Mouse (Mus musculus) midbrain, embryonic 12.5 days (tissue): ENCODE measurements around the gene Eif3m. TPM values are rescaled to one million over a fixed set of nuclear protein-coding genes. Genes with fewer than 3 reads are reported as not detected.
"Not testable (repeated sequence)": the region's sequence is repeated elsewhere in the genome, so short reads cannot be mapped to it uniquely, and the experiment has no call there.

ENCODE experiments used
- ATAC-seq: fragments of 200-750 bp; cut with Nextera tagmentation; 2 replicates; pipeline ENCODE4 v1.8.0; 2017; ENCODE audit warnings: low read depth, moderate TSS enrichment, moderate library complexity; ENCODE audit not compliant: low FRiP score
- H3K27ac ChIP-seq: fragments of 300-500 bp; sonication (generic); replicated peaks from 2 replicates; pipeline ENCODE4 v1.5.1; 2016; ENCODE audit warnings: mild to moderate bottlenecking
- H3K27me3 ChIP-seq: fragments of 300-500 bp; sonication (generic); 2 replicates; pipeline ENCODE4 v1.6.1; 2016; ENCODE audit warnings: mild to moderate bottlenecking
- H3K36me3 ChIP-seq: fragments of 300-500 bp; sonication (generic); 2 replicates; pipeline ENCODE4 v1.6.1; 2016
- H3K4me1 ChIP-seq: fragments of 300-500 bp; sonication (generic); 2 replicates; pipeline ENCODE4 v1.6.1; 2016
- H3K4me2 ChIP-seq: fragments of 300-500 bp; sonication (generic); replicated peaks from 2 replicates; pipeline ENCODE4 v1.6.1; 2016; ENCODE audit warnings: mild to moderate bottlenecking, moderate library complexity
- H3K4me3 ChIP-seq: fragments of 300-500 bp; sonication (generic); 2 replicates; pipeline ENCODE4 v1.5.1; 2016; ENCODE audit warnings: mild to moderate bottlenecking
- H3K9ac ChIP-seq: fragments of 300-500 bp; sonication (generic); replicated peaks from 2 replicates; pipeline ENCODE4 v1.6.1; 2016; ENCODE audit warnings: mild to moderate bottlenecking, moderate library complexity
- H3K9me3 ChIP-seq: fragments of 300-500 bp; sonication (generic); 2 replicates; pipeline ENCODE4 v1.6.1; 2016; ENCODE audit warnings: mild to moderate bottlenecking
- WGBS: fragments of 180-500 bp; shearing (Covaris S2); methylation state at CpG from one replicate; pipeline ENCODE4 v1.1.7; 2016; 5-methylcytosine and 5-hydroxymethylcytosine counted together
- polyA plus RNA-seq: library from polyadenylated mRNA; unstranded; fragments of >200 nt; fragmentation: Nextera tagmentation; extraction: Ambion mirVana; gene quantifications from 2 replicates; pipeline ENCODE4 v1.2.1, GENCODE M21; 2016

Gene Eif3m
- polyA plus RNA-seq, 1 experiment from 2014 or later: 234 TPM

- Histone ChIP-seq H3K4me2 (no peak overlapping the region), H3K9ac (no peak overlapping the region), H3K36me3 (no peaks in the 10 kb centered on the region), H3K27me3 (no peaks in the 10 kb centered on the region), H3K4me3 (no peak overlapping the region), H3K4me1 (no peaks in the 10 kb centered on the region), H3K27ac (no peak overlapping the region), H3K9me3 (no peaks in the 10 kb centered on the region)
- 93% methylated on average over 5 of the region's 5 CpGs for WGBS
- no peak for ATAC-seq
Measured at GRCm38 (mm10) chr2:105030505-105030904, 13.6 kb upstream of the Eif3m start.

GRCm38 (mm10) chr2:105028806-105029205, 11.9 kb upstream of the Eif3m start:
- WGBS: 85% methylated on average over 5 of the region's 5 CpGs
- Histone ChIP-seq H3K4me2 (no peak overlapping the region), H3K4me3 (no peak overlapping the region), H3K4me1 (no peaks in the 10 kb centered on the region), H3K27ac (no peak overlapping the region), H3K27me3 (no peaks in the 10 kb centered on the region), H3K36me3 (no peaks in the 10 kb centered on the region), H3K9me3 (no peaks in the 10 kb centered on the region), H3K9ac (no peak overlapping the region)
- ATAC-seq: no peak

GRCm38 (mm10) chr2:105026950-105027695, 10.2 kb upstream of the Eif3m start:
- Histone ChIP-seq H3K4me1 (no peaks in the 10 kb centered on the region), H3K27ac (no peak overlapping the region), H3K36me3 (no peaks in the 10 kb centered on the region), H3K4me3 (no peak overlapping the region), H3K9ac (no peak overlapping the region), H3K27me3 (no peaks in the 10 kb centered on the region), H3K4me2 (no peak overlapping the region), H3K9me3 (no peaks in the 10 kb centered on the region)
- ATAC-seq: no peak
- WGBS: 84% methylated on average over 22 of the region's 22 CpGs

- H3K27ac ChIP-seq, H3K4me1 ChIP-seq, H3K4me2 ChIP-seq, H3K36me3 ChIP-seq, ATAC-seq, H3K9ac ChIP-seq, H3K27me3 ChIP-seq, H3K9me3 ChIP-seq, H3K4me3 ChIP-seq: not testable (repeated sequence)
- 90% methylated on average over 12 of the region's 12 CpGs for WGBS
Measured at GRCm38 (mm10) chr2:105025610-105026009, 8.7 kb upstream of the Eif3m start.

GRCm38 (mm10) chr2:105023815-105024214, 6.9 kb upstream of the Eif3m start:
- H3K36me3 ChIP-seq: no peaks in the 10 kb centered on the region
- no peak for ATAC-seq
- 75% methylated on average over 4 of the region's 4 CpGs for WGBS
- H3K4me1 ChIP-seq: no peaks in the 10 kb centered on the region
- H3K9me3 ChIP-seq: no peaks in the 10 kb centered on the region
- no peak overlapping the region for H3K4me3 ChIP-seq
- no peaks in the 10 kb centered on the region for H3K27me3 ChIP-seq
- no peak overlapping the region for H3K4me2 ChIP-seq
- no peak overlapping the region for H3K9ac ChIP-seq
- H3K27ac ChIP-seq: no peak overlapping the region

GRCm38 (mm10) chr2:105023031-105023615, 6.2 kb upstream of the Eif3m start:
- no peak overlapping the region for H3K4me2 ChIP-seq
- H3K4me1 ChIP-seq: no peaks in the 10 kb centered on the region
- H3K4me3 ChIP-seq: no peak overlapping the region
- 85% methylated on average over 6 of the region's 6 CpGs for WGBS
- H3K27me3 ChIP-seq: no peaks in the 10 kb centered on the region
- no peak overlapping the region for H3K9ac ChIP-seq
- no peak for ATAC-seq
- H3K9me3 ChIP-seq: no peaks in the 10 kb centered on the region
- no peak overlapping the region for H3K27ac ChIP-seq
- H3K36me3 ChIP-seq: no peaks in the 10 kb centered on the region

- Histone ChIP-seq H3K36me3 (no peaks in the 10 kb centered on the region), H3K27me3 (no peaks in the 10 kb centered on the region), H3K27ac (no peak overlapping the region), H3K4me2 (no peak overlapping the region), H3K9ac (no peak overlapping the region), H3K4me1 (peaks cover 5% of the 10 kb centered on the region; the same call in 1 of the 2 replicates), H3K4me3 (no peak overlapping the region), H3K9me3 (no peaks in the 10 kb centered on the region)
- WGBS: 94% methylated on average over 2 of the region's 2 CpGs
- ATAC-seq: no peak
Measured at GRCm38 (mm10) chr2:105021836-105022235, 5.0 kb upstream of the Eif3m start.

GRCm38 (mm10) chr2:105021256-105021655, 4.4 kb upstream of the Eif3m start:
- peaks cover 5% of the 10 kb centered on the region; the same call in 1 of the 2 replicates for H3K4me1 ChIP-seq
- H3K27me3 ChIP-seq: no peaks in the 10 kb centered on the region
- H3K36me3 ChIP-seq: no peaks in the 10 kb centered on the region
- no peak overlapping the region for H3K4me2 ChIP-seq
- H3K9ac ChIP-seq: no peak overlapping the region
- H3K4me3 ChIP-seq: no peak overlapping the region
- WGBS: 77% methylated on average over 12 of the region's 12 CpGs
- no peak for ATAC-seq
- no peak overlapping the region for H3K27ac ChIP-seq
- no peaks in the 10 kb centered on the region for H3K9me3 ChIP-seq

- Histone ChIP-seq H3K4me1 (peaks cover 9% of the 10 kb centered on the region), H3K9ac (no peak overlapping the region), H3K9me3 (no peaks in the 10 kb centered on the region), H3K27me3 (no peaks in the 10 kb centered on the region), H3K4me2 (no peak overlapping the region), H3K4me3 (no peak overlapping the region), H3K27ac (no peak overlapping the region), H3K36me3 (no peaks in the 10 kb centered on the region)
- 93% methylated on average over 1 of the region's 1 CpGs for WGBS
- ATAC-seq: no peak
Measured at GRCm38 (mm10) chr2:105019457-105019856, 2.6 kb upstream of the Eif3m start.

- Histone ChIP-seq H3K9ac (no peak overlapping the region), H3K27ac (no peak overlapping the region), H3K4me3 (no peak overlapping the region), H3K9me3 (no peaks in the 10 kb centered on the region), H3K36me3 (peaks cover 10% of the 10 kb centered on the region), H3K4me2 (peak overlapping the region; percentile 66), H3K4me1 (peaks cover 9% of the 10 kb centered on the region), H3K27me3 (no peaks in the 10 kb centered on the region)
- ATAC-seq: no peak
- 89% methylated on average over 3 of the region's 3 CpGs for WGBS
Measured at GRCm38 (mm10) chr2:105017802-105018201, 922 bp upstream of the Eif3m start.

- WGBS: 1% methylated on average over 43 of the region's 43 CpGs
- peak overlapping the region; percentile 66 for H3K4me2 ChIP-seq
- H3K4me3 ChIP-seq: peak overlapping the region; percentile 92
- no peaks in the 10 kb centered on the region for H3K9me3 ChIP-seq
- ATAC-seq: peak; percentile 85
- no peaks in the 10 kb centered on the region for H3K27me3 ChIP-seq
- peak overlapping the region; percentile 83 for H3K9ac ChIP-seq
- H3K36me3 ChIP-seq: peaks cover 24% of the 10 kb centered on the region
- H3K27ac ChIP-seq: peak overlapping the region; percentile 77
- peaks cover 9% of the 10 kb centered on the region for H3K4me1 ChIP-seq
Measured at GRCm38 (mm10) chr2:105016192-105016966, 501 bp downstream of the Eif3m start.

- Histone ChIP-seq H3K27me3 (no peaks in the 10 kb centered on the region), H3K4me2 (no peak overlapping the region), H3K4me1 (no peaks in the 10 kb centered on the region), H3K9ac (no peak overlapping the region), H3K27ac (no peak overlapping the region), H3K9me3 (no peaks in the 10 kb centered on the region), H3K4me3 (no peak overlapping the region), H3K36me3 (peaks cover 74% of the 10 kb centered on the region)
- no peak for ATAC-seq
Measured at GRCm38 (mm10) chr2:105007236-105007635, 9.6 kb downstream of the Eif3m start.
